Mouse (Mus musculus): Measurements from ENCODE around the gene Erbb4. TPM values are rescaled to one million over a fixed set of nuclear protein-coding genes. Genes with fewer than 3 reads are reported as not detected.
A peak's percentile ranks its signal among the peaks of the same experiment; 100 is the strongest.

Gene Erbb4
- total and polyA plus RNA-seq, 2 experiments from 2014 or later = 9.3 to 53.5 TPM

DNA sequence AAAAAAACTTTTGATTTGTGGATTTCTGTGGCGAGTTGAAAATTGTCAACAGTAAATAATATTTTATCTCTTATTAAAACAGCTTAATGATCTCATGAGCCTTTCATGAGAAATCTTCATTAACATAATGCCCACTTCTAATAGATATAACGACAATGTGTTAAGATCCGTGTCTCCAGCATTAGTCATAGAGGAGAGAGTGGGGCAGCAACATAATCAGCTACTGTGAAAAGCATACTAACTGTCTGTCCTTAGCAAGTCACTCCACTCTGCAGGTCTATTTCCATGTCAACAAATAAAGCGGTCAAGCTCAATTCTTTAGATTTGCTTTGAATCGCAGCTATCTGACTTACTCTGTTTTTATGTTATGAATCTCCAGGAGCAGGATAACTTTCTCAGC, 80.0 kb downstream of the Erbb4 start:
- Histone ChIP-seq H3K4me1 (ENCODE audit: insufficient read depth) (no peaks in the 10 kb centered on the region), H3K27ac (ENCODE audit: low read depth, low read length) (no peak overlapping the region), H3K4me3 (ENCODE audit: low read depth, low read length) (no peak overlapping the region), H3K36me3 (ENCODE audit: insufficient read depth) (no peaks in the 10 kb centered on the region), H3K9ac (no peak overlapping the region), H3K27me3 (ENCODE audit: insufficient read depth, low read length) (peaks cover 5% of the 10 kb centered on the region; the same call in 1 of the 2 replicates), H3K9me3 (ENCODE audit: low read length) (no peaks in the 10 kb centered on the region), H3K4me2 (ENCODE audit: low read depth) (no peak overlapping the region)
- WGBS = 44% methylated on average over 5 of the region's 5 CpGs
- DNase-seq = no peak
- ATAC-seq = no peak
- no peak for TF ChIP-seq CTCF (IDR thresholded peaks at IDR 0.05; ENCODE audit: low read depth)

GRCm38 (mm10) chr1:69024858-69025257, 83.0 kb downstream of the Erbb4 start:
- DNase-seq = no peak

DNA sequence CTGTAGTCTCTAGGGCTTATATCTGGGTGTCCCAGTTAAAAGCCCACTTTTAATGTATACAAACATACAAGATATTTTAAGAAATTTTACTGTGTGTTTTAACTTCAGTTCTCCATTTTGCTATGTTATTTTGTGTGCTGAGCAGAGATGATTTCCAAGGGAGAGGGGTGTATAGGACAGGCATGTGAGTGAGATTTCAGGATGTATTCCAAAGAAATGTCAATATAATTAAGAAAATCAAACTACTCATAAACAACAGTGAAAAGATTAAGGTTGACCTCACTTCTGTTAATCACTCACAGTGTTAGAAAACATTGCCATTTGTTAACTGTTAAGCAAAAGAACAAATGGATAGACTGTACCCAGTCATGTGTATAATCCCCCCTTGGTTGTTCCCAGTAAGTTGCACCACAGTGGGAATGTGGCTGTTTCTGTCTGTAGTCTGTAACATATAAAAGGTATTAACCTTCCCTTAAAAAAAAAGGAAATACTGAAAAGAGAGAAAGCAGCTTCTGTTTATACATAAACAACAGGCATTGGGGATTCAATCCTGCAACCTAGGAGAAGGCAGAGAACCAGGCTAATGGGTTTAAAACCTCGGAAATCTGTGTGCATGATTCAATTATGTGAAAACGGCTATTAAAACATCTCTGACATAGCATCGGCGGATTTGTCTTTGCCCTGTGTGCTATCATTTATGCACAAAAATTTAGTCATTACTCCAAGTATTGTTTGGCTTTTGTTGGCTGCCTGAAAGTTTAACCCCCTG, 84.5 kb downstream of the Erbb4 start:
- 11% methylated on average over 4 of the region's 4 CpGs for WGBS
- Histone ChIP-seq H3K27me3 (ENCODE audit: insufficient read depth, low read length) (peaks cover 11% of the 10 kb centered on the region), H3K27ac (ENCODE audit: low read depth, low read length) (no peak overlapping the region), H3K4me2 (ENCODE audit: low read depth) (no peak overlapping the region), H3K9me3 (ENCODE audit: low read length) (no peaks in the 10 kb centered on the region), H3K9ac (no peak overlapping the region), H3K4me1 (ENCODE audit: insufficient read depth) (no peaks in the 10 kb centered on the region), H3K4me3 (ENCODE audit: low read depth, low read length) (no peak overlapping the region), H3K36me3 (ENCODE audit: insufficient read depth) (no peaks in the 10 kb centered on the region)
- DNase-seq (no peak), ATAC-seq (no peak)
- no peak for TF ChIP-seq CTCF (IDR thresholded peaks at IDR 0.05; ENCODE audit: low read depth)

More at GRCm38 (mm10) chr1:69024858-69025257, 83.0 kb downstream of the Erbb4 start:
- no peaks in the 10 kb centered on the region for H3K9me3 ChIP-seq (ENCODE audit: low read length)
- H3K9ac ChIP-seq = no peak overlapping the region
- H3K4me3 ChIP-seq (ENCODE audit: low read depth, low read length) = no peak overlapping the region
- H3K27ac ChIP-seq (ENCODE audit: low read depth, low read length) = no peak overlapping the region
- no peaks in the 10 kb centered on the region for H3K36me3 ChIP-seq (ENCODE audit: insufficient read depth)
- WGBS = 15% methylated on average over 3 of the region's 3 CpGs
- ATAC-seq = 0 out of 2 replicates have a peak, but pooled peaks have one; percentile 23
- no peak for TF ChIP-seq CTCF (IDR thresholded peaks at IDR 0.05; ENCODE audit: low read depth)
- H3K4me1 ChIP-seq (ENCODE audit: insufficient read depth) = no peaks in the 10 kb centered on the region
- H3K27me3 ChIP-seq (ENCODE audit: insufficient read depth, low read length) = peaks cover 11% of the 10 kb centered on the region
- no peak overlapping the region for H3K4me2 ChIP-seq (ENCODE audit: low read depth)

DNA sequence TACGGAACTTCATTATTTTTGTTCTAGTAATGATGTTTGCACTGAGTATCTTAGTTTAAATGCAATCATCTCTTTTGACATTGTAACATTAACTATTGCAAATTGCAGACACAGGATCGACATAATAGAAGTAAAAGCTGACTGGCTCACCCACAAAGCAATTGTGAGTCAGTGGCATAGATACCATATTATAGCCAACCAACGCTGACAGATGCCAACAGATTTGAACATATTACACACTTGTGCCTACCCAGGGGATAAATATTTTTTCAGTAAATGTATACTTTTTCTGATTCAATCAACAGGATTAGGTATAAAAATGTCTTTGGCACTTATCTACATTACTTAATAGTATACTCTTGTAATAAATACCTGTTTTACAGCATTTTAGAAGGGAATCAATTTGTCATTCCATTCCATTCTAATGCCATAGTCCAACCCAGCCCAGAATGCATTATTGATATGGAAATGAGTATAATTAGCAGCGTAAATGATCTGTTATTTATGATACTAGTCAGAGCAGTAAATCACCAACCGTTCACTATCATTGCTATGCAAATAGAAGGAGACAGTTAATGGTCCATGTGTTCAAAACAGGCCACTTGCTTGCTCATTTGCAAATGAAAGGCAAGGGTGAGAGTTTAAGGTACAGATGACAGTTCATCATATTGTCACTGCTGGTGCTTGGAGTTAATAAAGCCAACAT, 97.9 kb downstream of the Erbb4 start:
- WGBS = 34% methylated on average over 5 of the region's 5 CpGs
- no peak for ATAC-seq
- no peaks in the 10 kb centered on the region for H3K4me1 ChIP-seq (ENCODE audit: insufficient read depth)
- H3K9ac ChIP-seq = no peak overlapping the region
- H3K9me3 ChIP-seq (ENCODE audit: low read length) = no peaks in the 10 kb centered on the region
- H3K27ac ChIP-seq (ENCODE audit: low read depth, low read length) = no peak overlapping the region
- DNase-seq = no peak
- H3K4me3 ChIP-seq (ENCODE audit: low read depth, low read length) = no peak overlapping the region
- 0 out of 2 replicates have a peak, but pooled peaks cover 2% of the 10 kb centered on the region for H3K27me3 ChIP-seq (ENCODE audit: insufficient read depth, low read length)
- no peak overlapping the region for H3K4me2 ChIP-seq (ENCODE audit: low read depth)
- H3K36me3 ChIP-seq (ENCODE audit: insufficient read depth) = no peaks in the 10 kb centered on the region
- no peak for TF ChIP-seq CTCF (IDR thresholded peaks at IDR 0.05; ENCODE audit: low read depth)

DNA sequence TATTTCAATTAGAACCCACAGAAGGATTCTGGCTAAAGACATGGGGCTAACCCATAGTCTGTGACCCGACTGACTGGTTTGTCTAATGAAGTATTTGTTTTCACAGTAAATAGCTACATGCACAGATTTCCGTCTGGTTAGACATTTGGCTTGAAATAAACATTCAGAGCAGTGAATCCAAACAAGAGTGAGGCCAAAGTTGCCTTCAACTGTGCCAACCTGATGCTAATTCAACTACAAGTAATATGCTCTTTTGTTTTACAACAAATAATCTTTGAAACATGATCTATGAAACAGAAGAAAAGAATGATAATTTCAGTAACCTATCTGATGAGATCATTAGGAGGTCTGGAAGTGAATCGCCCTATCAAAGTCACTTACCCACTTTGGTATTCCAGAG, 106.5 kb downstream of the Erbb4 start:
- Histone ChIP-seq H3K27ac (ENCODE audit: low read depth, low read length) (no peak overlapping the region), H3K27me3 (ENCODE audit: insufficient read depth, low read length) (0 out of 2 replicates have a peak, but pooled peaks cover 3% of the 10 kb centered on the region), H3K36me3 (ENCODE audit: insufficient read depth) (no peaks in the 10 kb centered on the region), H3K9me3 (ENCODE audit: low read length) (no peaks in the 10 kb centered on the region), H3K9ac (no peak overlapping the region), H3K4me2 (ENCODE audit: low read depth) (no peak overlapping the region), H3K4me1 (ENCODE audit: insufficient read depth) (no peaks in the 10 kb centered on the region), H3K4me3 (ENCODE audit: low read depth, low read length) (no peak overlapping the region)
- DNase-seq (no peak), ATAC-seq (no peak)
- 47% methylated on average over 3 of the region's 3 CpGs for WGBS
- no peak for TF ChIP-seq CTCF (IDR thresholded peaks at IDR 0.05; ENCODE audit: low read depth)

- DNase-seq (no peak), ATAC-seq (no peak)
- WGBS = 84% methylated on average over 2 of the region's 2 CpGs
- Histone ChIP-seq H3K4me2 (ENCODE audit: low read depth) (no peak overlapping the region), H3K27ac (ENCODE audit: low read depth, low read length) (no peak overlapping the region), H3K9me3 (ENCODE audit: low read length) (no peaks in the 10 kb centered on the region), H3K4me3 (ENCODE audit: low read depth, low read length) (no peak overlapping the region), H3K9ac (no peak overlapping the region), H3K4me1 (ENCODE audit: insufficient read depth) (no peaks in the 10 kb centered on the region), H3K36me3 (ENCODE audit: insufficient read depth) (no peaks in the 10 kb centered on the region), H3K27me3 (ENCODE audit: insufficient read depth, low read length) (no peaks in the 10 kb centered on the region)
- no peak for TF ChIP-seq CTCF (IDR thresholded peaks at IDR 0.05; ENCODE audit: low read depth)
These were observed 128.6 kb downstream of the Erbb4 start for GRCm38 (mm10) chr1:68979251-68979650.

DNA sequence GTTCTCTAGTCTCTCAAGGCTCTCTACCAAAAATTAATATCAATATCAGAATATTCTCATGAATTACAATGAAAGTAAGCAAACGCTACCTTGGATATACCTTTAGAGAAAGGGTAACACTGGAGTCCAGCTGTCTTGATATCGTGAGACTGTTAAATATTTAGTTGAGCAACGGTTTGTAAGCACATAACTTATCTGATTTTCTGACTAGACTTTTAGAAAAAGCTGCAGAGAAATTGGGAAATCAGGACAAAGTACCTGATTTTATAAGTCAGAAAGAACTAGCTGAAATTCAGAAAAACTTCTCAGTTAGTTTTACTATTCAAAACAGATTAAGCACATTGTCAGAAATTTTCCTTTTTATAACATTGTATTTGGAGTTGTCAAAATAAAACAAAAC, 129.3 kb downstream of the Erbb4 start:
- DNase-seq (no peak), ATAC-seq (no peak)
- Histone ChIP-seq H3K36me3 (ENCODE audit: insufficient read depth) (no peaks in the 10 kb centered on the region), H3K27me3 (ENCODE audit: insufficient read depth, low read length) (no peaks in the 10 kb centered on the region), H3K4me3 (ENCODE audit: low read depth, low read length) (no peak overlapping the region), H3K9me3 (ENCODE audit: low read length) (no peaks in the 10 kb centered on the region), H3K4me2 (ENCODE audit: low read depth) (no peak overlapping the region), H3K9ac (no peak overlapping the region), H3K27ac (ENCODE audit: low read depth, low read length) (no peak overlapping the region), H3K4me1 (ENCODE audit: insufficient read depth) (no peaks in the 10 kb centered on the region)
- WGBS = 90% methylated on average over 3 of the region's 3 CpGs
- TF ChIP-seq CTCF (IDR thresholded peaks at IDR 0.05; ENCODE audit: low read depth) = no peak
